Mouse (Mus musculus) hematopoietic stem cell, adult 5-6 weeks (primary cell): ENCODE measurements around the gene Pkn1. TPM values are rescaled to one million over a fixed set of nuclear protein-coding genes. Genes with fewer than 3 reads are reported as not detected.
A peak's percentile ranks its signal among the peaks of the same experiment; 100 is the strongest.

Experiments used
- ATAC-seq, 2 experiments: fragments of 125-278 bp in 1 of 2; replicated peaks in 1 of 2; 2 replicates each; pipeline ENCODE4 v1.8.0; 2016 to 2017; ENCODE audit warnings: inconsistent platforms in 2 of 2, mild to moderate bottlenecking in 2 of 2, moderate number of reproducible peaks in 2 of 2, low read depth in 1 of 2, moderate TSS enrichment in 1 of 2; ENCODE audit not compliant: low FRiP score in 2 of 2, poor library complexity in 2 of 2, severe bottlenecking in 2 of 2, insufficient read depth in 1 of 2, low TSS enrichment in 1 of 2
- total RNA-seq: library from RNA; stranded (forward); fragments of 172-1452, 232-1000 nt; gene quantifications from 2 replicates; pipeline ENCODE4 v1.2.3, GENCODE M21; 2017

Pkn1 gene
- total RNA-seq, result 67.6 and 83.1 TPM in 2 replicates

- peak; percentile 33 to 51 for ATAC-seq
Observed at GRCm38 (mm10) chr8:83698661-83699453, at the start of gene Pkn1. Gene Pkn1 (minus strand): TSS chr8:83699179.

- ATAC-seq, result peak; percentile 90 to 91
Observed at GRCm38 (mm10) chr8:83748708-83749107, 49.7 kb upstream of the Pkn1 start.

GRCm38 (mm10) chr8:83747661-83748346 is 48.8 kb upstream of the Pkn1 start:
- ATAC-seq, result peak; percentile 39 to 72

- no peak for ATAC-seq
Observed at GRCm38 (mm10) chr8:83744070-83744469, 45.1 kb upstream of the Pkn1 start.

GRCm38 (mm10) chr8:83742968-83743367 is 44.0 kb upstream of the Pkn1 start:
- ATAC-seq, result no peak

GRCm38 (mm10) chr8:83741849-83742655 is 43.1 kb upstream of the Pkn1 start:
- peak; percentile 56 to 57 for ATAC-seq

GRCm38 (mm10) chr8:83740976-83741741 is 42.2 kb upstream of the Pkn1 start, which contains the start of gene Adgre5:
Gene Adgre5 (minus strand): TSS chr8:83741326.
- peak in 1 of 2 experiments; percentile 15; a peak in 1 of 4 replicates for ATAC-seq

- no peak for ATAC-seq
Observed at GRCm38 (mm10) chr8:83740586-83740975, 41.6 kb upstream of the Pkn1 start.

- ATAC-seq, result peak; percentile 63 to 65
Observed at GRCm38 (mm10) chr8:83739711-83740468, 40.9 kb upstream of the Pkn1 start.

- no peak for ATAC-seq
Observed at GRCm38 (mm10) chr8:83738949-83739710, 40.2 kb upstream of the Pkn1 start.

GRCm38 (mm10) chr8:83737852-83738562 is 39.0 kb upstream of the Pkn1 start:
- peak; percentile 27 to 42 for ATAC-seq

GRCm38 (mm10) chr8:83737346-83737745 is 38.4 kb upstream of the Pkn1 start:
- no peak for ATAC-seq

GRCm38 (mm10) chr8:83736681-83737080 is 37.7 kb upstream of the Pkn1 start:
- peak; percentile 51 to 60 for ATAC-seq

- ATAC-seq, result no peak
Observed at GRCm38 (mm10) chr8:83732919-83733318, 33.9 kb upstream of the Pkn1 start.

- ATAC-seq, result no peak
Observed at GRCm38 (mm10) chr8:83731906-83732305, 32.9 kb upstream of the Pkn1 start.
